Mouse (Mus musculus) T-helper 2 cell (primary cell): Measurements from ENCODE around the gene Coq8a.

ENCODE experiments used
- in situ Hi-C: fragments of 300-600 bp; cut with MboI, MseI; formaldehyde crosslinking; loops from one replicate; pipeline ENCODE4 v1.15.1; 2025; ENCODE audit warnings: high pct_unique_total_duplicates

The Coq8a gene

DNA sequence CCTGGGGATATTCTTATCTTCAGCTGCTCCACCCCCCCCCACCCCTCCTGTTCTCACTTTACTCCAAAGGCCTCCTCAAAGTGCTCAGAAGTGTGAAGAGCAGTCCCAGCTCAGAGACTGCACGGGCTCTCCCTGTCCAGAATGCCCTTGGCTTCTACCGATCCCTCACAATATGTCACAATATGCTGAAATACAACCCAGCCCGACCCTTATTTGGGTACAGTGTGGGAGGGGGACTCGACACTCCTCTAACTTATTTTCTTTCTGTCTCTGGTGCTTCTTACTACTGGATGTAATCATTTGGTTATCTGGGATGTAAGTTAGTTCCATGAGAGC is 281 bp upstream of the Coq8a start:
- in situ Hi-C loops: no loop called here

DNA sequence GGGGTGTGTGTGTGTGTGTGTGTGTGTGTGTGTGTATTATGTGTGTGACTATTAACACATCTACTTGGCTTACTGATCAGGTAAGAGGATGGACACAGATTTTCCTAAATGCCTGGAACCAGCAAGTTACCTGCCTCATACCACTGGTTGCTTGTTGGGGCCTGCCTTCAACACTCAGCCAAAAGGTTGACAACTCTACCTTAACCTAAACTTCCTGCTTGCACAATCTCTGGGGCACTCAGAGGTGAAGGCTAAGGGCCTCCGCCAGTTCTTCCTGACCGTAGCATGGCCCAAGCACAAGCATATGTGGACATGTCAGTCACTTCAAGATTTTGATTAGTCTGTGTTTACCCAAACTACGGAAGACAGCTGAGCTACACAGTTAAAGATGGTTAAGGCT is 1.4 kb downstream of the Coq8a start:
- in situ Hi-C loops: no loop called here

DNA sequence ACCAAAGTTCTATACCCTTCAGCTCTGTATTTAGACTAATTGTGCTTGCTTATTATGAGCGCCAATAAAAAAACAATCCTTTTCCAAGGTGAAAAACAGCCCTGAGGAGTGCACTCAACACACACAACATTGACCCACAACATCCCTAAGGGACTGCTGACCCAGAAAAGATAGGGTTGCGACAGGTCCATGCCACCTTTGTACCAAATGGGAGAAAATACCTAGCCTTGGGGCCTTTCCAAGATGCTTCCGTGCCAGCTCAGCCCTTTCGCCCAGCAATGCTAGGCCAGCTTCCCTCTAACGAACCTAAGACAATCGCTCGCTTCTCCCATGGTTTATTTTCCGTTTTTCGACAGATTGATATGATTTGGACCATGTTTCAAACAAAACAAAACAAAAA is 2.9 kb downstream of the Coq8a start:
- in situ Hi-C loops: no loop called here

DNA sequence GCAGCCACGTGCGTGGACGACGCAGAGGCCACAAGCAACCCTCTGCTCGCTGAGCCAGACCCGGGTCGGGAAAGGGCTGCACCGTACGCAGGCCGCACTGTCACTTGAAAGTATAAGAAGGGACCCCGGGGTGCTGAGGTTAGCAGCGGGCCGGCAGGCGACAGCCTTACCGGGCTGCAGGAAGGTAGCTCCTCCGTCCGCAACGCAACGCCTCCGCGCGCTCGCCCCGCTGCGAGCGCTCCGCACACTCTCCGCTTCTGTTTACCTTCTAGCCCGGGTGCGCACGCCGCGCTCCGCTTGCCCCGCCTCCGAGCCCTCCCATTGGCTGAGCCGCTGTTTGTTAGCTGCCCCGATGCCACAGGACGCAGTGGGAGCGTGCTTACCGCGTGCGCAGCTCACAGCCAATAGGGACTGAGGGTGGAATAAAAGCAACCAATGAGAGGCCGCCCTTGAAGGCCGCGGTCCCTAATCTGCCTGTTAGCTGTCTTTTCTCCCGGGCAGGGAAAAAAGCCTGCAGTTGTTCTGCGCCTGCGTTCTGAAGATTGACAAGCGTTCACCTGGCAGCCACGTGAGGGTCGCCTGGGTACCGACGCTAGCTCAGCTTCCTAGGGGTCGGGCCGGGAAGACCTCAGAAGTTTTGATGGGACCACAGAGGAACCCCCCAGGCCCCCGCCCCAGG is 3.6 kb downstream of the Coq8a start:
- in situ Hi-C loops: no loop called here

DNA sequence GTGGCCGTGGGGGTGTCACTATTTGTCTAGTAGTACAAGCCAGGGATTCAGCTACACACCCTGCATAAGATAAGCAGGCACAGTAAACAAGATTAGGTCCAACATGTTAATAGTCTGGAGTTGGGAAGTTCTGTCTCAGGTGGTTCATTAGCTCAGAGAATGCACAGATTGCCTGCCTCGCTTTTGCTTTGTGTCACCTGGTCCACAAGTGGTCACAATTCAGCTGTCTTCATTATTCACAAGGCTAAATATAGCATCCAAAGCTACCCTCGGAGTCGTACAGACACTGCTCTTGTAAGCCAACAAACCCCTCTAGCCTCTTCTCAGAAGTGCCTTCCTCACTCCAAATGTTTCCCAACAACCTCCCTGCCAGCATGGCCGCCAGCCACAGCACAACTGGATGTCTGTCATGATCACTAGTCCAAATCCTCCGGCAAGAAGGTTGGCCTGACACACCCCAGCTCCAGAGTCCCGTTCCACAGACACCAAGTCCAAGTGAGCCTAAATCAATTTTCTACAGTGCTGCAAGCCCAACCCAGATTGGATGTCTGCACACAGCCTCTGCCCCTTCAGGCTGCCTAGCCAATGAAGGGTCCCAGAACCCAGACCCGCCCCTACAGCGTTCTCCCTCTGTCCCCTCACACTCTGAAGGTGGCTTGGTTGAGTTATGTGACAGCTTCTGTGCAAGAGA is 4.5 kb downstream of the Coq8a start:
- in situ Hi-C loops: no loop called here

DNA sequence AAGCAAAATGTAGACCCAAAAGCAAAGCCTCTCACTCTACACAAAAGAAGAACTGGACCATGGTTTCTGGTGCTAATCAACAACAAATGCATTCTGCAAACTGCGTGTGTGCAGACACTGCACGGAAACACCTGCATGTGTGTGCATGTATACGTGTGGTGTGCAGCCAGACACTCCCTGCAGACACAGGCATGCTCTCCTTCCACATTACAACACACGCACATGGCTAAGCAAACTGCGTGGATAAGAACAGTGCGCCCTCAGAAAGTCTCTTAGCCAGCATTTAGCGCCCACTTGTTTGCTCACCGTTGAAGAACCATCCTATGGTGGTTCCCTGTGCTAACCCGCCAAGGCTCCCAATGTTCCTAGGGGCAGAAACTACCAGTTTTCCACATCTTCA is 5.4 kb downstream of the Coq8a start:
- in situ Hi-C loops: no loop called here

DNA sequence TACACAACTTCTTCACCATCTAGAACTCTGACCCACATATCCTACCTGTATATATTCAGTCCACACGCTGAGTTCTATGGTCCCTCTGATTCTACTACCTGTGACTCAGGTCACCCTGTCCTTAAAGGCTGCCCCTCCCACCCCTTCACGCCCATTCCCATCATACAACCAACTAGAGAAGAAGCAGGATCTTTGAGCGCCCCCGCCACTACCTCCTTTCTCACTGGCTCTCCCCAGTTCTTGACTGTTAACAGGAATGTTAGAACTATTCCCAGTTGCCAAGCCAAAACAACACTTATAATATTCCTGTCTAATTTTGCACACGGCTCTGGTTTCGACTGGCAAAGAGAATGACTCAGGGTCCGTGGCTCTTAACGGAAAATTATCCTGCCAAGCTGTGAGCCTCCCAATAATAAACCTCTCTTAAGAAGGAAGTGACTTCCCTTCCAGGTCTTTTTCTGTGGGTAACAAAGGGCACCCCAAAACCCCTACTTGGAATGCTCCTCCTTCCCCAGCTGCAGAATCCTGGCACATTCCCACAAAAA is 5.9 kb downstream of the Coq8a start:
- in situ Hi-C loops: no loop called here

DNA sequence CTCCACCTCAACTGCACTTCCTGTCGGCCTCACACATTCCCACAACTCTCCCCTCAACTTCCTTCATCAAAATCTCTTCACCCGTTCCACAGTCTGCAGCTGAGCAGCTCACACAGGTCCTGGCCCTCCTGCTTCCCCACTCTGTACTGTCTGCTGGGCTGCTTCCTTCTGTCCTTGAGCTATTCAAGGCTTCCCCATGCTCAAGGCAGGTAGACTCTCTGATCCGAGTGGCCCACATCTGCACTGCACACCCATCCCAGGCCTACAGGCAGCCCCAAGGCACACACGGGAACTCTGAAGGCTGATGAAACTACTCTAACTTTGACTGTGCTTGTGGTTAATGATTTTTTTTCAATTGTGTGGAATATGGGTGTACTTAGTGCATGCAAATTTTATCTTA is 6.5 kb downstream of the Coq8a start:
- in situ Hi-C loops: no loop called here

DNA sequence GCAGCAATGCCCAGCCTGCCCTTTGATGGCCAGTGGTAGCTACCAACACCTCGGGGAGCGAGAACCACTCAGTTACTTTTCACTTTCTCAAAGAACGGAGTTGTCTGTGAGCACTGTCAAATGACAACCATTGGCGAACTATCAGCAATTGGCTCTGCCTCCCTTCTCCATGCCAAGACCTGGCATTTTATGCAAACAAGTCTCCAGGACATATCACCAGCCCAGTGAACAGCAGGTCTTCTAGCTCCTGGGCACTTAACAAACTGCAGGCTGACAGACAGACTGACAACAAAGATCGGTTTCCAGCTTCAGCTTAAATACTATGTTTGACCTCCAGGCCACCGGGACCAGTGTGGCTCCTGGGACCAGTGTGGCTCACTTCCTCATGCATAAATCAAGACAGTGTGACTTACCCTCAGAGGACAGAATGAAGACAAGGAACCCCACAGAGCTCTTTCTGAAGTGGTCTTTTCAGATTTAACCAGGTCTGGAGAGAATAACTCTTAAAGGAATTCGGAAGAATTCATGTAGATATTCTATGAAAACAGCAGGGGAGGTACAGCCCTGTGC is 7.7 kb downstream of the Coq8a start:
- in situ Hi-C loops: no loop called here

DNA sequence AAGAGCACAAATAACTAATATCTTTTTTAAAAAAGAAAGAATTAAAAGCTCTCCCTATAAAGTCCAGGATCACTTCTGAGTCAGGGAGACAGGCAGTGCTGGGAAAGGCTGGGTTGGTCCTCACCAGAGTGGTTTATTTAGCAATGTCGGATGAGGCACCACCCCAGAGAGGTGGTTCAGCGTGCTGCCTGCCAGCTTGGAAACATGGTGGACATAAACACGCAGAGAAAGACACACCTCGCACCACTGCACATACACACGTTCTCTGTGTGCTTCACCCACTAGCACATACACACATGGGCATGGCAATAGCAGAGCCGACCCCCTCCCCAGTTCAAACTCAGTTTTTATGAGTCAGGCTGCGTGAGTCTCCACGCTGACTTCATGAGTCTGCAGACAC is 8.3 kb downstream of the Coq8a start:
- in situ Hi-C loops: no loop called here

DNA sequence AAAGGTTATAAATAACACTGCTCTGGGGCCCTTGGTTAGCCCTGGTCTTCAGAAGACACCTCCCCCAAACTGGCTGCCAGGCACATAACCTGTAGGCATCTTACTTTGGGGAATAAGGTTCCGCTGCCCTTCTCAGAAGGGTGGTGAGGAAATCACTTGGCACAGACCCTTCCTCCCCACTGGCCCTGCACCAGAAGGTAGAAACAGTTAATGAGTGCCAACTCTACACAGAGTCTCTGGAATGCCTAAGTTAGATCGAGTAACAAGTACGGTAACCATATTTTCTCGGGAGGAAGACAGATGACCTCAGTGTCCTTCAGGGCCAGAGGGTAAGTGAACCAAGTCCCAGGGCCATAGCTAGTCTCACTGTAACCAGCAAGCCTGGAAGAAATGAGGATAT is 10.5 kb downstream of the Coq8a start:
- in situ Hi-C loops: no loop called here

DNA sequence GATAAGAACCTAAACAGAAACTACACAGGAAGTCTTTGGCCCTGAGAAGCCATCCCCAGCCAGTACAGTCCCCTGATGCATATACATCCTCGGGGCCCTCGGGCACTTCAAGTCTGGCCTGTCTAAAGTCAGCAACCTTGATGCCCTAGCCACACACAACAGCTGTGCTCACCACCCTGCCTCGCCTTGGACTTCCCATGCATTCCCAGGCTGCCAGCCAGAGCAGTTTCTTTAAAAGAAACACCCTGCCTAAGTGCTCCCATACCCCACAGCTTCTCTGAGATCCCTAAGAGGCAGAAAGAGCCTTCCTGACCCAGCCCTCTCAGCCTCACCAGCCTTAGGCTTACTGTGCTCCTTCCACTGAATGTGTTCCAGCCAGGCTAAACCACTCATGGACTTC is 13.0 kb downstream of the Coq8a start:
- in situ Hi-C loops: no loop called here

DNA sequence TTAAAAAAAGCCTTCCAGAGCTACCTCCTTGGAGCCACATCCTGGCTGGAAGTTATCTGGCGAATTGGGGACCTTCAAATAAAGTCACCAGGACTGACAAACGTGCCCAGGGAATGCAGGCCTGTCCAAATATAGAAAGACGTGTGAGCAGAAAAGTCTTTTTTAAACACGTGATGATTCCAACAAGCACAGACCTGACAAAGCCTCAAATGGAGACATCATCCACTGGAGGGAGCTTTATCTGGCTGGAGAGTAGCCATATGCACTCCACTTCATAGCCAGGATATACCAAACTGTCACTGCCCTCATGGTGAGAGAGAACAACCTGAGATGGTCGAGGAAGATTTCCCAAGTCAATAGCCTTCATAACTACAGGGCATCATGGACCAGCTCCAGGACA is 13.5 kb downstream of the Coq8a start:
- in situ Hi-C loops: no loop called here

DNA sequence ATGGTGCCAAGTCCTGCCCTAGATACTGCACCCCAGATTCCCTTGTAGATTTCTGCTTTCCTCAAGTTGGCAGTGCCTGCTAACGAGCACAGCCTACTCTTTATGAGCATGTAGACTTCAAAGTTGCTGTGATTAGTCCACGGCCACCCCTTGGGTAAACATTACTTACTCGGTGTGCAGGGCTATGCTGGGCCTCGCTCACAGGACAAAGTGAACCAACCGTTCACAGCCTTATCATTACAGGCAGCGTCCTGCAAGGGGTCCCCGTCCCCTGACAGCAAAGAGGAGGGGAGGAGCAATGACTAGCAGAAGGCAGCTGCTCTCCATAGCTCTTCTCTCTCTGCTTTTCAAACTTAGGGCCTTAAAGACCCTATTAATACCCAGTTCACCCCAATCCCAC is 14.6 kb downstream of the Coq8a start:
- in situ Hi-C loops: no loop called here

DNA sequence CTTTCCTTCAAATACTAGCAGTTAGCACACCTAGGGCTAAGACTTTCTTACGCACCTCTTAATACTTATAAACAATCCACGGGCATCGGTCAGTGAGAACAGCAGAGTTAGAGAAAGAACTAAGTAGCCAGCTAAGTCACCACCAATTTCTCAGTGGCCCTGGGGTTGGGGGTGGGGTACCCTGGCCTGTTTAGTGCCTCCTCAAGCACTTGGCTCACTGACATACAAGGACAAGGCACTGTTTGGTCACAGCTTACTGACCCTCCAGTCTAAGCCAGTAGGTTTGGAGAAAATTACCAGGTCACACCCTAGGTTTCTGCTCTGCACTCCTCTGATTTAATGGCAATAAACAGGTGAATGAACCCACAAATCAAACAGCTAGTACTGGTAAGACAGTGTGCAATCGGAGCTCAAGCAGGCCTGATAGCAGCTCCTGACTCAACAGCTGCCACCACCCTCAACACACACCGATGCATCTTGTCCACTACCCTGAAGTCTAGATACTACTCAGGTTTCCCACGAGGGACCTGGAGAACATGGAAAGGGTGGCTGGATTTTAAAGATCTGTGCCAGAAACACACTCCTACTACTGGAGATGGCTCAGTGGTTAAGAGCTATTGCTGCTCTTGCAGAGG is 15.8 kb downstream of the Coq8a start:
- in situ Hi-C loops: no loop called here

DNA sequence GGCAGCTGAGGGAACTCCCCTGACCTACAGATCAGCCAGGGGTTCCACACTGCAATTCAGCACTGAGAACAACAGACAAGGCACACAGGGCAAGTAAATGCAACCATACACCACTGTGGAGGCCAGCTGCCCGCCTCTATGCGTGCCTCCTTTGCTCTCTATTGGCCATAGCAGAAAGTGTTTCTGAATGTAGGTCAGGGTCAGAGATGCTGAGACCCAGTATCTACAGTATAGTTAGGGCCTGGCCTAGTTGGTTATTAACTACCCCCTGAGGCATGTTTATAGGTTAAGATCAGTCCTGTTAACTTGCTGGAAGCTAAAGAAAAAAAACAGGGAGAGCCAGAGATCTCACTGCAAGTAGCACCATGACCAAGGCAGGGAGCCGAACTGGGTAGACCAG is 16.7 kb downstream of the Coq8a start:
- in situ Hi-C loops: no loop called here

DNA sequence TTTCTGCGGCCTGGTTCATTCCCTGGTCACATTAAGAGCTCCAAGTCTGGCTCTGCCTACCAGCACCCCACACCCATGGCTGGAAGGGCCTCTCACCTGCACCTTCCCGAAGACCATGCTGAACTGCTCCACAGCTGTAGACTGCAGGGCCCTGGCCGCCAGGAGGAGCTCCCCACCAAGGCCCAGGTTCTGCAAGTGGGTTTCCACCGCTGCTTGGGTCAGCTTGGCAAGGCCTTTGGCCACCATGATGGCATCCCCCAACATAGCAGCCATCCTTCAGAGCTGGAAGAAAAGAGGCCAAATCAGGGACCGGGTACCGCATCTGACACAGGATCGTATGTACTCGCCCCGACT is 17.5 kb downstream of the Coq8a start:
- in situ Hi-C loops: no loop called here

DNA sequence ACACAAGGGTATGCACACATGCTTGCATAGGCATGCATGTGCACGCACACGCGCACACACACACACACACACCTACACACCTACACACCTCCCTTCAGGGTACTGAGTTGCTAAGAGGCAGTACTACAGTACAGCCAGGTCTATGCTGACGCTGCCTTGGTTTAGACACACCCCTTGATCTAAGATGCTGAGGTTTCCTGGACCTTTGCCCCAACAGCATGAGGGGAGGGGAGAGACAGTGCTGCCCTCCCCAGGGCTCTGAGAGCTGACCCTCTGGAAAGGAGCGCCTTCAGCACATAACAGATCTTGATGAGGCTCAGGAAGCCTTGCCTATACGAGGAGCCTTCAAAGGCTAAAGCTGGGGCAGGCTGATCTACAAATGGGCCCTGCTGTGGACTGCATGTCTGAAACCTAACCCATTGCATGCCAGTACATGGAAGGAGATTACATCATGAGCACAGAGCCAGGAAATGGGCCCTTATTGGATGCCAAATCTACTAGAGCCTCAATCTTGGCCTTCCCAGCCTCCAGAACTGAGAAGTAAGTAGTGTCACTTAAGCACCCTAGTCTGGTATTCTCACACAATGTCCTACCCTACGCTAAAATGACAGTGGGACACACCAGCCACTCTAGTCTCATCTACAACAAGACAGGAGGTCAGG is 18.0 kb downstream of the Coq8a start:
- in situ Hi-C loops: no loop called here

DNA sequence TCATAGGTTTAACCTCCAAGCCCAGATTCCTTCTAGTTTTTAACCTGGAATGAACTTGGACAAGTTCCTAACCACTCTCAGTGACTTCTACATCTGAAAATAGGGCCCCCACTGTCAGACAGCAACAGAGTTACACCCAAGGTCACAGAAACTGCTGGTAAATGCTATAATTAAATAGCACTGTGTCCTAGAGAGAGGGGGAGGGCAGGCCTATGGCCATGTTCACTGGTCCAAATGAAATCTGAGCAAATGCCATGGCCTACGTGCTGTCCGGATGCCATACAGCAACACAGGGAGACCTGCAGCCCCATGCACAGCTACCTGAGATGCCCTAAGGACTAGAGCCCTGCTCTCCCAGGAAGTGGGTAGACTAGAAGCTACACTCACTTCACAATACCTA is 19.6 kb downstream of the Coq8a start:
- in situ Hi-C loops: loop anchor here (5.0 kb wide), 1 partner anchor 37 kb away; no protein-coding TSS in a partner anchor

DNA sequence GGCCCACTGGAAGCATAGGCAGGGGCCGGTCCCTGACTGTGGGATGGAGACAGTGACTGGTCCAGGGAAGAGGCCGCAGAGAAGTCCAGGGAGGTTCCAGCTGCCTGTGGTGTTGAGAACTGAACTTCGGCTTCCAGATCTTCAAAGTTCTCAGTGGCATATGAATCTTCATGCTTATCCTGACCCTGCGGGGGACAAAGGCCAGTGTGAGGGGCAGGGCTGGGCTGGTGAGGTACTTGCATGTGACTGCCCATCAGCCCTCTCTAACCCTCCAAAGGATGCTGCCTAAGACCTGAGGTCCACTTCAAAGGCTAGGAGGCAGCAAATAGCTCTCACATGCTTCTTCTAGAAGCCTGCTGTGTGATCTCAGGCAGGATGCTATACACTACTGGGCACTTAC is 20.3 kb downstream of the Coq8a start:
- in situ Hi-C loops: loop anchor here (5.0 kb wide), 1 partner anchor 38 kb away; no protein-coding TSS in a partner anchor

DNA sequence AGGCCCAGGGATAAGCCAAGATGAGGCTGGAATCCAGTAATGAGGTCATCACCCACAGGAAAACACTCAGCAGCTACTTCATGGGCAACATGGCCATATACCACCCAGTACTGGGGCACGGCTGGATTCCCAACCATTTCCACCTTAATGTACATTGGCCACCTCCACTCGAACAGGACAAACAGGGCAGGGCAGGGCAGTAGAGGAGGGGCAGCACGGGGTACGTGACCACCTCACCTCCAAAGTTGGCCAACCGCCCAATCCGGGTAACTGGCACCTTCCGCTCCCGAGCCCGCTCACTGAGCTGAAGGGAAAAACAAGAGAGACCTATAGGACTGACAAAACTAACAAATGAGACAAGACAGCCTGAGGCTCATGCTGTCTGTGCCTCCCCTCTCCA is 21.1 kb downstream of the Coq8a start:
- in situ Hi-C loops: loop anchor here (5.0 kb wide), 1 partner anchor 39 kb away; no protein-coding TSS in a partner anchor

DNA sequence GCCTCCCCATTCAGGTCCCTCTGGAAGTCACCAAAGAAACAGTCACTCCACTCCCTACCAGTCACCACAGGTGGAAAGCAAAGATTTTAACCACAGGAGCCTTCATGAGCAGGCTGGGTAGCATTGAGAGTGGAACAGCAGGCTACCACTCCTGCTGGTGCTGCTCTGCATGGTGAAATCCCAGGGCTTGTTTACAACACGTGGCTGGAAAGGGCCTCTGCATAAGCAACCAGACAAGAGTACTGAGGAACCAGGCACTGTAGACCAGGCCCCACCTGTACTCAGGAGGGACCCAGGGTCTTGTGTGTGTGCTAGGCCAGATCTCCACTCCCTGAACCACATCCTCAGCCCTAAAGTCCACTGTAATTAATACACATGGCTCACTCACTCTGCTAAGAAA is 22.6 kb downstream of the Coq8a start:
- in situ Hi-C loops: loop anchor here (5.0 kb wide), 1 partner anchor 41 kb away; no protein-coding TSS in a partner anchor
